Mouse (Mus musculus): ENCODE results near the gene Zfp654.

Zfp654 gene

GRCm38 (mm10) chr16:64852441-64852871 is 1.0 kb upstream of the Zfp654 start:
- DNase-seq, result peak; percentile 53 to 54

- DNase-seq, result no peak
These were observed 328 bp downstream of the Zfp654 start for GRCm38 (mm10) chr16:64851085-64851562.

- peak; percentile 37 to 46 for DNase-seq
These were observed 966 bp downstream of the Zfp654 start for GRCm38 (mm10) chr16:64850287-64851084.

GRCm38 (mm10) chr16:64845947-64846346 is 5.5 kb downstream of the Zfp654 start:
- DNase-seq, result peak in 1 of 2 experiments; percentile 23

- DNase-seq, result no peak
These were observed 9.1 kb downstream of the Zfp654 start for GRCm38 (mm10) chr16:64842374-64842729.

- DNase-seq, result no peak
These were observed 9.7 kb downstream of the Zfp654 start for GRCm38 (mm10) chr16:64841481-64842373.

- no peak for DNase-seq
These were observed 14.7 kb downstream of the Zfp654 start for GRCm38 (mm10) chr16:64836709-64837108.

- no peak for DNase-seq
These were observed 15.4 kb downstream of the Zfp654 start for GRCm38 (mm10) chr16:64835996-64836545.

GRCm38 (mm10) chr16:64830291-64830690 is 21.2 kb downstream of the Zfp654 start:
- DNase-seq, result peak; percentile 6 to 39

GRCm38 (mm10) chr16:64824474-64824873 is 27.0 kb downstream of the Zfp654 start:
- DNase-seq, result no peak

- no peak for DNase-seq
These were observed 27.6 kb downstream of the Zfp654 start for GRCm38 (mm10) chr16:64823890-64824289.

GRCm38 (mm10) chr16:64817094-64817765 is 34.2 kb downstream of the Zfp654 start:
- DNase-seq, result no peak

GRCm38 (mm10) chr16:64803041-64803440 is 48.4 kb downstream of the Zfp654 start:
- DNase-seq, result no peak

- DNase-seq, result no peak
These were observed 49.8 kb downstream of the Zfp654 start for GRCm38 (mm10) chr16:64801638-64802037.

- DNase-seq, result no peak
These were observed 51.1 kb downstream of the Zfp654 start for GRCm38 (mm10) chr16:64800393-64800792.

GRCm38 (mm10) chr16:64794802-64795201 is 56.6 kb downstream of the Zfp654 start:
- no peak for DNase-seq

- no peak for DNase-seq
These were observed 61.7 kb downstream of the Zfp654 start for GRCm38 (mm10) chr16:64789706-64790105.

- no peak for DNase-seq
These were observed 75.9 kb downstream of the Zfp654 start for GRCm38 (mm10) chr16:64775516-64775915.

GRCm38 (mm10) chr16:64771431-64771818 is 80.0 kb downstream of the Zfp654 start:
- no peak for DNase-seq

- DNase-seq, result peak; percentile 83 to 88
These were observed 80.7 kb downstream of the Zfp654 start, which contains the start of gene 4930453N24Rik for GRCm38 (mm10) chr16:64770521-64771430. 4930453N24Rik (minus strand) TSS chr16:64771161.

- no peak for DNase-seq
These were observed 84.7 kb downstream of the Zfp654 start for GRCm38 (mm10) chr16:64766696-64767300.
